Comparison of ENCODE assay signal across 18 mouse cellular contexts in genomic region chr14:62580945-62581344, GRCm38 (mm10). TPM values are rescaled to one million over a fixed set of nuclear protein-coding genes. Genes with fewer than 3 reads are reported as not detected.
DNase-seq lines count a peak whose midpoint lies in the region; ATAC-seq lines count a peak whose summit lies in the region.
"Had no signal": no experiment of that assay in that cellular context is flagged by ENCODE, and none has a peak within 500 bp of the region (broad histone marks: within the 10 kb centered on the region; RNA-seq: fewer than 3 reads in every experiment).

No protein-coding gene starts in this region.

- no peaks in the 10 kb centered on the region; the same call in 1 of the 2 replicates for H3K27me3 ChIP-seq in liver, embryonic 11.5 days (replicated peaks; ENCODE audit: control insufficient read depth, insufficient read depth, low read length)

- WGBS in liver, embryonic 11.5 days: 73% methylated on average over 3 of the region's 3 CpGs

- DNase-seq in CD4-positive, CD25-positive, alpha-beta regulatory T cell, adult 2 months (ENCODE audit: low read depth, low spot score): peak; percentile 5
- DNase-seq in liver: peak; percentile 20
- DNase-seq in liver, embryonic 11.5 days (ENCODE audit: low spot score): no peak
- peak; percentile 20 for DNase-seq in induced T-regulatory cell, adult 2 months (ENCODE audit: low read depth)
- peak; percentile 64 for DNase-seq in testis, postnatal 10 days (ENCODE audit: low spot score)
- DNase-seq in layer of hippocampus, adult 9-10 months (ENCODE audit: low spot score): no peak
- no peak for DNase-seq in embryo, embryonic 11 days
- DNase-seq: adrenal gland, postnatal 25 days; cerebellum, adult 11-12 months; gastrocnemius, postnatal 36 days; heart, postnatal 10 days; kidney, adult 2 months; right cerebral cortex, postnatal 25 days had no signal

- no peaks in the 10 kb centered on the region for H3K36me3 ChIP-seq in liver, embryonic 11.5 days (ENCODE audit: control insufficient read depth, insufficient read depth, low read length)
- H3K36me3 ChIP-seq: limb, embryonic 10.5 days had no signal

- peaks cover 3% of the 10 kb centered on the region; the same call in 1 of the 2 replicates for H3K4me1 ChIP-seq in liver, embryonic 11.5 days (replicated peaks; ENCODE audit: control insufficient read depth, insufficient read depth, low read length)

- no peak overlapping the region for H3K9ac ChIP-seq in liver, embryonic 11.5 days (ENCODE audit: low read depth, low read length)

- no peak overlapping the region for H3K4me3 ChIP-seq in liver, embryonic 11.5 days (ENCODE audit: low read depth, low read length)
- H3K4me3 ChIP-seq: limb, embryonic 10.5 days had no signal

- no peaks in the 10 kb centered on the region for H3K9me3 ChIP-seq in liver, embryonic 11.5 days (ENCODE audit: control insufficient read depth, low read length)
- H3K9me3 ChIP-seq: limb, embryonic 10.5 days had no signal

- H3K4me2 ChIP-seq in liver, embryonic 11.5 days: no peak overlapping the region

- no peak overlapping the region for H3K27ac ChIP-seq in liver, embryonic 11.5 days (ENCODE audit: low read depth, low read length)
- H3K27ac ChIP-seq: limb, embryonic 10.5 days had no signal

- ATAC-seq in CD4-positive, CD25-positive, alpha-beta regulatory T cell, adult 4 months: no peak
- ATAC-seq in liver, embryonic 11.5 days (replicated peaks; ENCODE audit: low FRiP score): no peak; the same call in 1 of the 2 replicates
- ATAC-seq: Patski had no signal

RNA-seq across cellular contexts. Expression of gene Gm4131, which starts 14.2 kb away (rescaled TPM):
- not detected for polyA plus RNA-seq in CD4-positive, CD25-positive, alpha-beta regulatory T cell, adult 4 months (2017; shearing (Covaris generic))
- not detected in 2 replicates for polyA plus RNA-seq in liver, embryonic 11.5 days (2014; fragmentation: Nextera tagmentation; extraction: Ambion mirVana)
- polyA plus RNA-seq: limb, embryonic 10.5 days; lung, embryonic 16.5 days; Patski; stomach, embryonic 14.5 days had no signal

RNA-seq across cellular contexts. Expression of gene Fam124a, which starts 25.4 kb away (rescaled TPM):
- polyA plus RNA-seq in CD4-positive, CD25-positive, alpha-beta regulatory T cell, adult 4 months (2017; shearing (Covaris generic)): not detected
- 2.6 and 2.9 TPM in 2 replicates for polyA plus RNA-seq in liver, embryonic 11.5 days (2014; fragmentation: Nextera tagmentation; extraction: Ambion mirVana)

Comparison
In these comparisons a context has a peak if more than half of its experiments do, and no peak if none do; other contexts are left out.
1. DNase-seq: peak in CD4-positive, CD25-positive, alpha-beta regulatory T cell, adult 2 months (single experiment), liver (single experiment), induced T-regulatory cell, adult 2 months (single experiment) and testis, postnatal 10 days (single experiment); none in liver, embryonic 11.5 days (single experiment), layer of hippocampus, adult 9-10 months (single experiment) and embryo, embryonic 11 days (single experiment).